Mouse (Mus musculus) lung, postnatal 36 days (tissue): ENCODE measurements at regions not wholly inside any gene's neighbourhood (a gene's known extent, or its start where the extent isn't known, plus 50 kb on each side); places are given as distances from the start of the nearest gene placed in this dataset.
"Not testable (repeated sequence)": the region's sequence is repeated elsewhere in the genome, so short reads cannot be mapped to it uniquely, and the experiment has no call there.

Source experiments
- DNase-seq: peaks from one replicate; pipeline ENCODE4 v3.0.0; 2022; ENCODE audit warnings: mixed read lengths

GRCm38 (mm10) chr3:49686182-49686895 lies 70.8 kb downstream of the Pcdh18 start:
- DNase-seq = peak; percentile 21

- no peak for DNase-seq
Measured at GRCm38 (mm10) chr3:49674921-49675320, 82.2 kb downstream of the Pcdh18 start.

GRCm38 (mm10) chr3:49672685-49673184 lies 84.4 kb downstream of the Pcdh18 start:
- no peak for DNase-seq

DNA sequence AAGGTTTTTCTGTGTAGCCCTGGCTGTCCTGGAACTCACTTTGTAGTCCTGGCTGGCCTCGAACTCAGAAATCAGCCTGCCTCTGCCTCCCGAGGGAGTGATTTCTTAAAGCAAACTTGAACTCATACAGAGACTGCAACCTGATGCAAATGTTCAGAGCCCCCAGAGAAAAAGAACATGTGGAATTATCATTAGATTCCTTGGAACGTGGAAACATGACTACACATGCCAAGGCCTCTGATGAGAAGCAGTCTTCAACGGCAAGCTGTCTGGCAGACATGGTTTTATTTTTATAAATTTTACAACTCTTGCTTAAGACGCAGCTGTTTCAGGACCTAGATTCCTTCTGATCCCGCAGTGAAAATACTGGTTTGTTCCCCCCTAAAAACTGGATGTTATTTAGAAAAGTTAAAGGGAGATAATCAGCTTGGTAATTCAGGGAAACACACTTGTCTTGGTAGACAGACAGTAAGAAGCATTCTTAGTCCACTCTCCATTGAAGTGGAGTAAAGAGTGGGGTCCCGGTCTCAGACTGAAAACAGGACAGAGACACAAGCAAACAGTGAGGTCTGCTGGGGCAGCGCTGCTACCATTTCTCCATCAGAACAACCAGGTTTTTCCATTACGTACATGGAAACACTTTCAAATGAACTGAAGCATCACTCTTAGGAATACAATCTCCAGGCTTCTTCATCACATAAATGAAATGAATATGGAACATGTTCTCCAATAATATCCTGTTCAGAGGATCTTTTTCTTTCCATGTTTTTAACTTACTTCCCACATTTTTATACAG lies 89.4 kb downstream of the Pcdh18 start:
- DNase-seq = no peak

- DNase-seq = no peak
Measured at GRCm38 (mm10) chr3:49666516-49666915, 90.6 kb downstream of the Pcdh18 start.

GRCm38 (mm10) chr3:49648895-49649175 lies 108.3 kb downstream of the Pcdh18 start:
- DNase-seq = no peak

DNA sequence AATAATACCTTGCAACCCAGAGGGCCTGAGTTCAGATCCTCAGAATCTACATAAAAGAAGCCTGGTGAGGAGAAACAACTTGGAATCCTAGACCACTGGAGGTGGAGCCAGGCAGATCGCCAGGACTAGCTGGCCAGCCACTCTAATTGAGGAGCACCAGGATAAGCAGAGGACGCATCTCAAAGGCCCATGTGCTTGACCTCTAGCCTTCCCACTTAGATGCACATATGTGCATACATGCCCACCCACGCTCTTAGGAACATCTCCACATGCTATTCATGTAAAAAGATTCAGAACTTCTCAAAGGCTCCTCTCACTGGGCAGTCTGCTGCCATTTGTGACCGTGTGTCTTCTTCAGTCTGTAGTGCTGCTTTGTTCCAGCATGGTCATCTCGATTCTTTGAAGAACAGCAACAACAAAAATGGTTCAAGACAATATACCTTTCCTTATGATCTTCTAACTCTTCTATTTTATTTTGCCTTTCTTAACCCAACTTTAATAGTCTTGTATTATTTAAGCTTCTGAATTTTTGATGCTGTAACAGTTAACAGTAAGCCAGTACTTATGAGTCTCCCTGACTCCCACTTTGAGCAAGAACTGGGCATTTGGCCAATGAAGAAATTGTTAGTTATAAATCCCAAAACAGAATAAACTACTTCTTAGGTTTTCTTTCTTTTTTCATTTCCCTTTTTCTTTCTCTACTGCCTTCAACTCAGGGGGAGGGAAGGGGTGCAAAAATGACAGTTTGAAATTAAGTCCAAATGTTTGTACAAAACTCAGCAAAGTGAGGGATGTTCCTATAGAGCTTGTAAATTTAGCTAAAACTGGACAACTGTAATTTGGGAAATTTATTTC lies 108.9 kb downstream of the Pcdh18 start:
- DNase-seq = no peak

DNA sequence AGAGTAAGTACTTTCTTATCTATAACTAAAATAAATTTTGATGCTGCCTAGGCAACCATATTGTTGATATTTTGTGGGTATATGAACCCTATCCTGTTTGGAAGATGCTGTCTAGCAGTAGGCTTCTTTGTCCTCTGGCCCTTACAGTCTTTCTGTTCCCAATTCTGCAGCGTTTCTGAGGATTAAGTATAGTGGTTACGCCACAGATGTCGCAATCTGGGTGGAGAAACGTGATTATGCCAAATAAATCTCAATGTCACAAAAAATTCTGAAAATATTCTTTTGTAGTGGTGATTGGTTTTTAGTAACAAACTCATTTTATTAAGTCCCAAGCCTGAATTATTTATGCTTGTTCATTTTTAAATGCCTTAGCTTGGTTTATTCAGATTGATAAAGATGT lies 112.1 kb downstream of the Pcdh18 start:
- DNase-seq = no peak

DNA sequence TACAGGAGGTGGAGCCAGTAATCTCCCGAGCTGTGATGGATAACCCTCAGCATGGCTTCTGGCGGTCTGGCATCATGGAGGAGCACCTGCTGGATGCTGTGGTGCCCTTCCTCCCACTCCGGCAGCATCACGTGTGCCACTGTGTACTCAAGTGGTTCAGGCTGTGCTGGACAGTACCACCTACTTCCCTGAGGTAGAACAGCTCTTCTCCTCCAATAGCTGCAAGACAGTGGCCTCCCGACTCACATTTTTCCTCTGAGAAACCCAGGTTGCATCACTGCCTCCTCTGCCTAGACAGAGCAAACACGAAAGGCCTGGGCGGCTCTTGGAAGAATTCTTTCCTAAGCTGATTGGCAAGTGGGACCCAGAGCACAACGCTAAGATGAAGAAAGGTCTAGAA lies 113.3 kb downstream of the Pcdh18 start:
- no peak for DNase-seq

GRCm38 (mm10) chr3:49641966-49642758 lies 115.0 kb downstream of the Pcdh18 start:
- peak; percentile 62 for DNase-seq

DNA sequence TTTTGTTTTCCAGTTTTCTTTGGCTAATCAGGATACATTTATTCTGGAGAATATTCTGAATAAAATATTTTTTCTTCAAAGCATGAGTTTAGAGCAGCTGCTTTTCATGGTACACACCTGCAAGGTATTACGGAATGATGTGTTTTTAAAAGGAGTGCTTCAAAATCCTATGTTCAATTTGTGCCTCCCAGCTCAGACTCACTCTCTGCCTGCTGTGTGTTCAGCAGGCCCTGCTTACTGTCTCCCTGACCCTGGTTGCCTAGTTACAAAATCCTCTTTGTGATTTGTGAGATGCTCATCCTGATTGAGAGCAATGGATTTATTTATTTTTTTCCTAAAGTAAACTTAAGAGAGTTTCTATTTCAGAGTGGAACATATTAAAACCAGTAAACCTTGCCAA lies 115.7 kb downstream of the Pcdh18 start:
- peak; percentile 7 for DNase-seq

DNA sequence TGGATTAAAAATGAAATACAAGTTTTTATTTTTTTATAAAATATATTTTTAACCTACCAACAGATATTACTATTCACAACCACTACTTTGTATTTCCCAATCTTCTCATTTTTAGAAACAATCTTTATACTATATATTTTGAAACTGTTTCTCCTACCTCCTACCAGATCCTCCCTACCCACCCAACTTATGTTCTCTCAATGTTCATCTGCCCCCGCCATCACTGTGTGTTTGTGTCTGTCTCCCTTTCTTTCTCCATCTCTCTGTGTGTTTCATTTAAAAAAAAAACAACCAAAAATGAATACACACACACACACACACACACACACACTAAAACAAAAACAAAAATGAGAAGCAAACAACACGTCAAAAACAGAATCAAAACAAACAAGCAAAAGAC lies 118.5 kb downstream of the Pcdh18 start:
- no peak for DNase-seq

DNA sequence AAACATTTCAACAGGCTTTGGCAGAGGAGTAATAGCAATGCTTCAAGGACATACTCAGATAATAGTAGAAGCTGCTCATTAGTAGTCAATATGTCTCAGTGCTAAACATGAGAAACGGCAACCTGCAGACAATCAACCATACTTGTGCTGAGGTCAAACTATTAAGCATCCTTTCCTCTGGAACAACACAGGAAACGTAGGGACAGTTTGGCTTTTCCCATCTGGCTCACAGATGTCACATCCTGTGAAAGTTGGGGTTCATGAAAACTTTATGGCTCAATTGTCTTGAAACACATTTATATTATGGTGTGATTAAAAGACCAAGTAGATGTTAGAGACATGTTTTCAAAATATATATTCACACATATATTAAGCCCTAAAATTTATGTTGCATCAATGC lies 120.4 kb downstream of the Pcdh18 start:
- DNase-seq = no peak

DNA sequence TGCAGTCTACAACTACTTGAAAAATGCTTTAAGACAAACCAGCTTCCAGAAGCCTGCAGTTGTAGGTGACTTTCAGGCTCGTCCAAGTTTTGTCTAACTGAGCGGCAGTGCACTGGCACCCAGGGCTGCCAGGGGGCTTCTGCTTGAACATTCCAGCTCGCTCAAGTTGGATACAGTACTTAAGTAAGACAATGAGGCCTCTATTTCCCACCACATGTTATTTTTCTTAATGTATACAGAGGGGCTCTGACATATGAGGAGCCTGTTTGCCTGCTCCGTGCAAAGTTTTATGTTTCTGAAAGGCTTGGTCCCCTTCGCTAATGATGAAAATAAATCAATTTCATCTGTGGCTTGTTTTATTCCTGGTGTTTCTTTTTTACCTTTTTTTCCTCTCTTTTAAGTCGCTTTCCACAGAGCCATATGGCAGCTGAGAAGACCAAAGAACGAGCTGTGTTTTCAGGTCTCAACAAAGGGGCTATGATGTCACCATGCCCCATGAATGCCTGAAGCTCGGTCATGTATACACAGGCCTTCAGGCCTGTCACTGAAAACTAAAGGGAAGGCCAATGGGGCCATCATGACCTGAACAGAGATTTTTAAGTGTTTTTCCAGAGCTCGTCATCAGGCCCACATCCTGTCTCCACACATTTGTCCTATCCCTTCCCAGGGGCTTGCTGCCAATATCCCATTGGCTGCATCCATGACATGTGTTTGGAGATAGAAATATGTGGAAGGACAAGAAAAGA lies 164.2 kb downstream of the Pcdh18 start:
- no peak for DNase-seq

GRCm38 (mm10) chr3:49590234-49590633 lies 166.9 kb downstream of the Pcdh18 start:
- DNase-seq = no peak

GRCm38 (mm10) chr3:49586531-49587168 lies 170.5 kb downstream of the Pcdh18 start:
- DNase-seq = no peak

GRCm38 (mm10) chr3:49585962-49586361 lies 171.2 kb downstream of the Pcdh18 start:
- DNase-seq = not testable (repeated sequence)

GRCm38 (mm10) chr3:49566769-49567729 lies 190.1 kb downstream of the Pcdh18 start:
- no peak for DNase-seq

GRCm38 (mm10) chr3:49527642-49528041 lies 229.5 kb downstream of the Pcdh18 start:
- DNase-seq = no peak

- no peak for DNase-seq
Measured at GRCm38 (mm10) chr3:49520088-49520487, 237.0 kb downstream of the Pcdh18 start.
